Mouse (Mus musculus): Measurements from ENCODE around the gene Arid3c. TPM values are rescaled to one million over a fixed set of nuclear protein-coding genes. Genes with fewer than 3 reads are reported as not detected.
A peak's percentile ranks its signal among the peaks of the same experiment; 100 is the strongest.

Gene Arid3c
- polyA plus RNA-seq, 1 experiment from 2014 or later = not detected

GRCm38 (mm10) chr4:41741158-41741560 lies 10.2 kb upstream of the Arid3c start:
- under 1% methylated on average over 27 of the region's 27 CpGs for WGBS

GRCm38 (mm10) chr4:41740380-41741157 lies 9.6 kb upstream of the Arid3c start:
- Histone ChIP-seq H3K4me2 (replicated peaks) (peak overlapping the region; percentile 88), H3K27ac (peak overlapping the region; percentile 87), H3K27me3 (replicated peaks) (no peaks in the 10 kb centered on the region), H3K4me3 (replicated peaks) (peak overlapping the region; percentile 81), H3K9ac (peak overlapping the region; percentile 83), H3K4me1 (replicated peaks) (peaks cover 13% of the 10 kb centered on the region), H3K9me3 (no peaks in the 10 kb centered on the region), H3K36me3 (0 out of 2 replicates have a peak, but pooled peaks cover 4% of the 10 kb centered on the region)
- peak; percentile 84 for ATAC-seq
- WGBS = under 1% methylated on average over 47 of the region's 48 CpGs

More at GRCm38 (mm10) chr4:41741158-41741560, 10.2 kb upstream of the Arid3c start:
- Histone ChIP-seq H3K9ac (peak overlapping the region; percentile 83), H3K9me3 (no peaks in the 10 kb centered on the region), H3K27me3 (replicated peaks) (no peaks in the 10 kb centered on the region), H3K36me3 (0 out of 2 replicates have a peak, but pooled peaks cover 4% of the 10 kb centered on the region), H3K4me2 (replicated peaks) (peak overlapping the region; percentile 88), H3K27ac (peak overlapping the region; percentile 87), H3K4me1 (replicated peaks) (peaks cover 13% of the 10 kb centered on the region), H3K4me3 (replicated peaks) (peak overlapping the region; percentile 81)
- ATAC-seq = peak; percentile 97

GRCm38 (mm10) chr4:41739260-41739659 lies 8.3 kb upstream of the Arid3c start:
- Histone ChIP-seq H3K27ac (no peak overlapping the region), H3K4me3 (replicated peaks) (no peak overlapping the region), H3K9ac (no peak overlapping the region), H3K9me3 (no peaks in the 10 kb centered on the region), H3K4me1 (replicated peaks) (peaks cover 13% of the 10 kb centered on the region), H3K36me3 (0 out of 2 replicates have a peak, but pooled peaks cover 4% of the 10 kb centered on the region), H3K4me2 (replicated peaks) (peak overlapping the region; percentile 88; the same call in 1 of the 2 replicates), H3K27me3 (replicated peaks) (no peaks in the 10 kb centered on the region)
- ATAC-seq = no peak
- 97% methylated on average over 13 of the region's 13 CpGs for WGBS

GRCm38 (mm10) chr4:41738256-41738603 lies 7.3 kb upstream of the Arid3c start:
- Histone ChIP-seq H3K36me3 (0 out of 2 replicates have a peak, but pooled peaks cover 4% of the 10 kb centered on the region), H3K4me1 (replicated peaks) (peaks cover 13% of the 10 kb centered on the region), H3K27ac (0 out of 2 replicates have a peak overlapping the region, but pooled peaks have one; percentile 17), H3K4me3 (replicated peaks) (no peak overlapping the region), H3K9ac (no peak overlapping the region), H3K9me3 (no peaks in the 10 kb centered on the region), H3K4me2 (replicated peaks) (no peak overlapping the region), H3K27me3 (replicated peaks) (0 out of 2 replicates have a peak, but pooled peaks cover 2% of the 10 kb centered on the region)
- 59% methylated on average over 1 of the region's 1 CpGs for WGBS
- ATAC-seq = no peak

- no peak overlapping the region for H3K9ac ChIP-seq
- H3K4me1 ChIP-seq (replicated peaks) = peaks cover 13% of the 10 kb centered on the region
- H3K36me3 ChIP-seq = 0 out of 2 replicates have a peak, but pooled peaks cover 4% of the 10 kb centered on the region
- no peak overlapping the region for H3K4me2 ChIP-seq (replicated peaks)
- WGBS = 30% methylated on average over 8 of the region's 8 CpGs
- peaks cover 6% of the 10 kb centered on the region for H3K27me3 ChIP-seq (replicated peaks)
- no peak for ATAC-seq
- H3K27ac ChIP-seq = 0 out of 2 replicates have a peak overlapping the region, but pooled peaks have one; percentile 17
- no peaks in the 10 kb centered on the region for H3K9me3 ChIP-seq
- H3K4me3 ChIP-seq (replicated peaks) = no peak overlapping the region
Measured at GRCm38 (mm10) chr4:41737602-41738255, 6.8 kb upstream of the Arid3c start.

- no peak overlapping the region for H3K4me3 ChIP-seq (replicated peaks)
Measured at GRCm38 (mm10) chr4:41726826-41727621, 3.9 kb downstream of the Arid3c start.

GRCm38 (mm10) chr4:41722918-41723351 lies 8.0 kb downstream of the Arid3c start, which contains the start of gene Dctn3:
Gene Dctn3 (minus strand): TSS chr4:41723170.
- peaks cover 8% of the 10 kb centered on the region for H3K4me1 ChIP-seq (replicated peaks)
- H3K27me3 ChIP-seq (replicated peaks) = peaks cover 42% of the 10 kb centered on the region
- H3K4me2 ChIP-seq (replicated peaks) = peak within 1 kb of the TSS; percentile 68
- no peak within 1 kb of the TSS for H3K27ac ChIP-seq
- H3K4me3 ChIP-seq (replicated peaks) = peak within 1 kb of the TSS; percentile 94
- peak within 1 kb of the TSS; percentile 79 for H3K9ac ChIP-seq
- under 1% methylated on average over 27 of the region's 27 CpGs for WGBS
- H3K36me3 ChIP-seq = peaks cover 8% of the 10 kb centered on the region
- H3K9me3 ChIP-seq = no peaks in the 10 kb centered on the region
- peak; percentile 98 for ATAC-seq

More at GRCm38 (mm10) chr4:41726826-41727621, 3.9 kb downstream of the Arid3c start:
- Histone ChIP-seq H3K4me1 (replicated peaks) (peaks cover 13% of the 10 kb centered on the region), H3K36me3 (no peaks in the 10 kb centered on the region), H3K27ac (no peak overlapping the region), H3K9ac (no peak overlapping the region), H3K4me2 (replicated peaks) (no peak overlapping the region), H3K27me3 (replicated peaks) (peaks cover 76% of the 10 kb centered on the region), H3K9me3 (no peaks in the 10 kb centered on the region)
- no peak for ATAC-seq
- 14% methylated on average over 20 of the region's 20 CpGs for WGBS

GRCm38 (mm10) chr4:41716834-41717233 lies 14.1 kb downstream of the Arid3c start:
- Histone ChIP-seq H3K36me3 (peaks cover 11% of the 10 kb centered on the region), H3K9me3 (no peaks in the 10 kb centered on the region), H3K4me3 (replicated peaks) (no peak overlapping the region), H3K27ac (no peak overlapping the region), H3K4me1 (replicated peaks) (peaks cover 16% of the 10 kb centered on the region), H3K27me3 (replicated peaks) (no peaks in the 10 kb centered on the region), H3K9ac (no peak overlapping the region), H3K4me2 (replicated peaks) (no peak overlapping the region)
- no peak for ATAC-seq
- 82% methylated on average over 6 of the region's 6 CpGs for WGBS

GRCm38 (mm10) chr4:41715596-41715995 lies 15.3 kb downstream of the Arid3c start:
- no peak overlapping the region for H3K9ac ChIP-seq
- no peak overlapping the region for H3K27ac ChIP-seq
- H3K36me3 ChIP-seq = peaks cover 11% of the 10 kb centered on the region
- no peak overlapping the region for H3K4me2 ChIP-seq (replicated peaks)
- peaks cover 20% of the 10 kb centered on the region for H3K4me1 ChIP-seq (replicated peaks)
- WGBS = 83% methylated on average over 5 of the region's 5 CpGs
- H3K4me3 ChIP-seq (replicated peaks) = no peak overlapping the region
- ATAC-seq = no peak
- H3K27me3 ChIP-seq (replicated peaks) = no peaks in the 10 kb centered on the region
- no peaks in the 10 kb centered on the region for H3K9me3 ChIP-seq

GRCm38 (mm10) chr4:41715082-41715481 lies 15.9 kb downstream of the Arid3c start:
- peaks cover 20% of the 10 kb centered on the region for H3K4me1 ChIP-seq (replicated peaks)
- no peaks in the 10 kb centered on the region for H3K27me3 ChIP-seq (replicated peaks)
- no peak overlapping the region for H3K4me2 ChIP-seq (replicated peaks)
- no peak overlapping the region for H3K27ac ChIP-seq
- peaks cover 11% of the 10 kb centered on the region for H3K36me3 ChIP-seq
- no peak for ATAC-seq
- WGBS = 81% methylated on average over 8 of the region's 8 CpGs
- no peaks in the 10 kb centered on the region for H3K9me3 ChIP-seq
- no peak overlapping the region for H3K4me3 ChIP-seq (replicated peaks)
- no peak overlapping the region for H3K9ac ChIP-seq

GRCm38 (mm10) chr4:41714276-41714675 lies 16.7 kb downstream of the Arid3c start:
- no peak overlapping the region for H3K9ac ChIP-seq
- peak overlapping the region; percentile 93 for H3K4me2 ChIP-seq (replicated peaks)
- H3K36me3 ChIP-seq = peaks cover 11% of the 10 kb centered on the region
- no peaks in the 10 kb centered on the region for H3K27me3 ChIP-seq (replicated peaks)
- no peak overlapping the region for H3K27ac ChIP-seq
- 20% methylated on average over 8 of the region's 8 CpGs for WGBS
- peaks cover 20% of the 10 kb centered on the region for H3K4me1 ChIP-seq (replicated peaks)
- H3K9me3 ChIP-seq = no peaks in the 10 kb centered on the region
- no peak overlapping the region for H3K4me3 ChIP-seq (replicated peaks)
- ATAC-seq = no peak

All from intestine, embryonic 15.5 days (tissue).